Mouse (Mus musculus) heart, embryonic 10.5 days (tissue): ENCODE results near the gene Magi2. TPM values are rescaled to one million over a fixed set of nuclear protein-coding genes. Genes with fewer than 3 reads are reported as not detected.

Experiments
- DNase-seq: peaks from one replicate; pipeline ENCODE4 v3.0.0-alpha.2; 2017; ENCODE audit warnings: low spot score
- H3K27ac ChIP-seq: fragments of 300-500 bp; sonication (generic); 2 replicates; pipeline ENCODE4 v1.5.1; 2016; ENCODE audit warnings: mild to moderate bottlenecking
- H3K27me3 ChIP-seq: fragments of 300-500 bp; sonication (generic); 2 replicates; pipeline ENCODE4 v1.6.1; 2016; ENCODE audit warnings: mild to moderate bottlenecking; ENCODE audit not compliant: poor library complexity, insufficient read depth, severe bottlenecking
- H3K36me3 ChIP-seq: fragments of 300-500 bp; sonication (generic); 2 replicates; pipeline ENCODE4 v1.6.1; 2016; ENCODE audit warnings: mild to moderate bottlenecking, moderate library complexity
- H3K4me1 ChIP-seq: fragments of 300-500 bp; sonication (generic); 2 replicates; pipeline ENCODE4 v1.6.1; 2016; ENCODE audit warnings: mild to moderate bottlenecking
- H3K4me3 ChIP-seq: fragments of 300-500 bp; sonication (generic); 2 replicates; pipeline ENCODE4 v1.5.1; 2016; ENCODE audit warnings: mild to moderate bottlenecking, moderate library complexity
- H3K9me3 ChIP-seq: fragments of 300-500 bp; sonication (generic); 2 replicates; pipeline ENCODE4 v1.6.1; 2016; ENCODE audit warnings: mild to moderate bottlenecking, moderate library complexity
- WGBS: fragments of 180-500 bp; shearing (Covaris S2); methylation state at CpG from one replicate; pipeline ENCODE4 v1.1.7; 2016; 5-methylcytosine and 5-hydroxymethylcytosine counted together
- polyA plus RNA-seq: library from polyadenylated mRNA; unstranded; fragments of >200 nt; fragmentation: Nextera tagmentation; extraction: Ambion mirVana; gene quantifications from 2 replicates; pipeline ENCODE4 v1.2.1, GENCODE M21; 2016

Magi2 gene
- polyA plus RNA-seq, 1 experiment from 2014 or later: 1.8 TPM

DNA sequence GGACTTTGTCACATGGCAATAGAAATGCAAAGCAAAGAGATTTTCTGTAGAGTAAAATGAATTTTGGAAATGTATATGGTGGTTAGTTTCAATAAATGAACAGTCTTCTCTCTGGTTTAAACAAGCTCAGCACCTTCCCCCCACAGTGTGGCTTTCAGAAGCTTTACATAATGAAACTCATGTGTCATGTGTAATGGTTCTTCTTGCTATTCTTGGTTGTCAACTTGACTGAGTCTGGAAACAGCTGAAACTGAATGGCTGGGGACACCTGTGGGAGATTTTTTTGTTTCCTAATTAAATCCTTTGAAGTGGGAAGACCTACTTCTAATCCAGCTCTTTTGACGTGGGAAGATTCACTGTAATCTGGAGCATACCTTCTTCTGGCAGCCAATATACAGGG is 974.5 kb downstream of the Magi2 start:
- no peaks in the 10 kb centered on the region for H3K36me3 ChIP-seq
- no peaks in the 10 kb centered on the region for H3K4me1 ChIP-seq
- 58% methylated on average over 1 of the region's 1 CpGs for WGBS
- no peak for DNase-seq
- no peaks in the 10 kb centered on the region for H3K9me3 ChIP-seq
- no peak overlapping the region for H3K4me3 ChIP-seq
- no peak overlapping the region for H3K27ac ChIP-seq
- no peaks in the 10 kb centered on the region for H3K27me3 ChIP-seq

GRCm38 (mm10) chr5:20208110-20208509 is 981.3 kb downstream of the Magi2 start:
- WGBS: 81% methylated on average over 2 of the region's 2 CpGs
- Histone ChIP-seq H3K36me3 (no peaks in the 10 kb centered on the region), H3K27me3 (no peaks in the 10 kb centered on the region), H3K4me1 (no peaks in the 10 kb centered on the region), H3K27ac (no peak overlapping the region), H3K9me3 (no peaks in the 10 kb centered on the region), H3K4me3 (no peak overlapping the region)
- DNase-seq: no peak

- no peak for DNase-seq
- Histone ChIP-seq H3K4me1 (no peaks in the 10 kb centered on the region), H3K4me3 (no peak overlapping the region), H3K9me3 (no peaks in the 10 kb centered on the region), H3K27me3 (no peaks in the 10 kb centered on the region), H3K36me3 (no peaks in the 10 kb centered on the region), H3K27ac (no peak overlapping the region)
- 31% methylated on average over 2 of the region's 2 CpGs for WGBS
Observed at GRCm38 (mm10) chr5:20213299-20213698, 986.5 kb downstream of the Magi2 start.

DNA sequence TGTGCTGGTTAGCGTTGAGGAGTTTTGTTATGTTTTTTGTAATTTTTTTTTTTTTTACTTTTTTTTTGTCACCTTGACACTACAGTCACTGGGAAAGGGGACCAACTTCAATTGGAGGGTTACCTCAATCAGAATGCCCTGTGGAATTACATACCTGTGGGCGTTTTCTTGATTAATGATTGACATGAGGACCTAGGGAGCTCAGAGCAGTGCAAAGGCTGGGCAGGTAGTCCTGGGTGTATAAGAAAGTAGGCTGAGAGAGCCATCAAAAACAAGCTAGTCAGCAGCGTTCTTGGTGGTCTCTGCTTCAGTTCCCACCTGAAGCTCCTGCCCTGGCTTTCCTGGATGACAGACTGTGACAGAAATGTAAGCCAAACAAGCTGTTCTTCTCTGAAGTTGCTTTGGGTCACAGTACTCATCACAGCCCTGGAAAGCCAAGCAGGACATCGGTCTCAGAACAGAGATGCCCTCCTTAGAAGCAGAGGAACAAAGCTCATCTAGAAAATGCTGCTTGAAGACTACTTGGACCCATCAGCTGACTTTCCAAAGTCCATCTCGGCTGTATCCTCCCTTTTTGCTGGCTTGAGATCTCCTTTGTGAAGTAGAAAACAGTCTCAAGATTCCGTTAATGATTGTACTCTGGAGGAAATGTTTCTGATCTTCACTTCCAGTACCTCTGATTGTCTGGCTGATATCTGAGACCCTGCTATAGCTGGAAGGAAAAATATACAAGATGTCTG is 999.8 kb downstream of the Magi2 start:
- Histone ChIP-seq H3K4me1 (no peaks in the 10 kb centered on the region), H3K27me3 (no peaks in the 10 kb centered on the region), H3K4me3 (no peak overlapping the region), H3K36me3 (no peaks in the 10 kb centered on the region), H3K9me3 (no peaks in the 10 kb centered on the region), H3K27ac (no peak overlapping the region)
- DNase-seq: no peak
- whole genome bisulfite sequencing: 76% methylated on average over 6 of the region's 6 CpGs

- WGBS: 90% methylated on average over 16 of the region's 16 CpGs
- Histone ChIP-seq H3K27me3 (no peaks in the 10 kb centered on the region), H3K9me3 (no peaks in the 10 kb centered on the region), H3K27ac (no peak overlapping the region), H3K4me3 (no peak overlapping the region), H3K4me1 (no peaks in the 10 kb centered on the region), H3K36me3 (no peaks in the 10 kb centered on the region)
- DNase-seq: no peak
Observed at GRCm38 (mm10) chr5:20227912-20228762, 1001.3 kb downstream of the Magi2 start.

- 71% methylated on average over 3 of the region's 3 CpGs for WGBS
- Histone ChIP-seq H3K27me3 (no peaks in the 10 kb centered on the region), H3K36me3 (no peaks in the 10 kb centered on the region), H3K4me3 (no peak overlapping the region), H3K4me1 (no peaks in the 10 kb centered on the region), H3K27ac (no peak overlapping the region), H3K9me3 (no peaks in the 10 kb centered on the region)
- no peak for DNase-seq
Observed at GRCm38 (mm10) chr5:20231908-20232307, 1005.1 kb downstream of the Magi2 start.

DNA sequence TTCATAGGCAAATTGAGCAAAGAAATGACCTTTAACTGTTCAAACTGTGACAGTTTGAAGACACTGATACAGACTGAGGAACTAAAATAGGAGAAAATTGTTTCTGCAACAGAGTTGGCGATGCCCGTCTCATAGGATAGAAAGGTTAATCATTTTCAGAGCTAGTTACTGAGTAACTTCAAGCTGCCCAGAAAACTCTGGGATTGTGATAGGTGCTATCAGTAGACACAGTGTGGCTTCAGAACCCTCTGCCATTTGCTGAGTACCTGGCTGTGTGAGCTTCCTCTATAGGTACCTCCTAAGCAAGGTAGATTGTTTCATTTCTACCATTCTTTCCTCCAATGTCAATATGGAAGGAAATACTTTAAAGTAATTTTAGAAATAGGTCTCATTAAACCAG is 1014.7 kb downstream of the Magi2 start:
- DNase-seq: no peak

GRCm38 (mm10) chr5:20242496-20242895 is 1015.7 kb downstream of the Magi2 start:
- Histone ChIP-seq H3K27me3 (no peaks in the 10 kb centered on the region), H3K27ac (no peak overlapping the region), H3K36me3 (no peaks in the 10 kb centered on the region), H3K4me1 (no peaks in the 10 kb centered on the region), H3K4me3 (no peak overlapping the region), H3K9me3 (no peaks in the 10 kb centered on the region)
- no peak for DNase-seq

More for the DNA sequence above, 1014.7 kb downstream of the Magi2 start:
- Histone ChIP-seq H3K4me1 (no peaks in the 10 kb centered on the region), H3K4me3 (no peak overlapping the region), H3K27me3 (no peaks in the 10 kb centered on the region), H3K27ac (no peak overlapping the region), H3K9me3 (no peaks in the 10 kb centered on the region), H3K36me3 (no peaks in the 10 kb centered on the region)
- WGBS: 89% methylated on average over 2 of the region's 2 CpGs

- H3K27ac ChIP-seq: no peak overlapping the region
- no peak for DNase-seq
- H3K4me3 ChIP-seq: no peak overlapping the region
- no peaks in the 10 kb centered on the region for H3K9me3 ChIP-seq
- no peaks in the 10 kb centered on the region for H3K27me3 ChIP-seq
- no peaks in the 10 kb centered on the region for H3K4me1 ChIP-seq
- H3K36me3 ChIP-seq: no peaks in the 10 kb centered on the region
- WGBS: 87% methylated on average over 6 of the region's 6 CpGs
Observed at GRCm38 (mm10) chr5:20249382-20249781, 1022.5 kb downstream of the Magi2 start.

- H3K4me1 ChIP-seq: no peaks in the 10 kb centered on the region
- WGBS: 78% methylated on average over 6 of the region's 6 CpGs
Observed at GRCm38 (mm10) chr5:20251541-20251940, 1024.7 kb downstream of the Magi2 start.

GRCm38 (mm10) chr5:20256150-20256868 is 1029.5 kb downstream of the Magi2 start:
- H3K4me1 ChIP-seq: no peaks in the 10 kb centered on the region
- no peaks in the 10 kb centered on the region for H3K36me3 ChIP-seq
- H3K4me3 ChIP-seq: no peak overlapping the region
- no peak for DNase-seq
- H3K27me3 ChIP-seq: no peaks in the 10 kb centered on the region
- no peaks in the 10 kb centered on the region for H3K9me3 ChIP-seq
- no peak overlapping the region for H3K27ac ChIP-seq
- WGBS: 83% methylated on average over 3 of the region's 3 CpGs

More at GRCm38 (mm10) chr5:20251541-20251940, 1024.7 kb downstream of the Magi2 start:
- Histone ChIP-seq H3K27ac (no peak overlapping the region), H3K4me3 (no peak overlapping the region), H3K27me3 (no peaks in the 10 kb centered on the region), H3K36me3 (no peaks in the 10 kb centered on the region), H3K9me3 (no peaks in the 10 kb centered on the region)
- DNase-seq: no peak

DNA sequence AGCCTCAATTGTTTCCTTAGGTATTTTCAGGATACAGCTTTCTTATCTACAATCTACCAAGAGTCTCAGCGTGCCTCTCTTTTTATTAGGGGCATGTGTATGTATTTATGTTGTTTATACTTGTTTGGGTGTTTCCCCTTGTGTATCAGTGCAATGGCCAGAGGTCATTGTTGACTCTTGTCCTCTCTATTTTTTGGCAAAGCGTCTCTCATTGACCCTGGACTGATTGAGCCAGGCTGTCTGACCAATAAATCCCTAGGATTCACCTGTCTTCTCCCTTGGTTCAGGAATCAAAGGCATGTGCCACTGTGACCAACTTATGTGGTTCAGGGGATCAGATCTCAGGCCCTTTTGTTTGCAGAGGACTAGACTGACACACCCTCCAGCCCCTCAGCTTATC is 1030.1 kb downstream of the Magi2 start:
- no peak overlapping the region for H3K4me3 ChIP-seq
- no peaks in the 10 kb centered on the region for H3K36me3 ChIP-seq
- DNase-seq: no peak
- no peak overlapping the region for H3K27ac ChIP-seq
- 55% methylated on average over 2 of the region's 2 CpGs for WGBS
- H3K27me3 ChIP-seq: no peaks in the 10 kb centered on the region
- H3K4me1 ChIP-seq: no peaks in the 10 kb centered on the region
- no peaks in the 10 kb centered on the region for H3K9me3 ChIP-seq

DNA sequence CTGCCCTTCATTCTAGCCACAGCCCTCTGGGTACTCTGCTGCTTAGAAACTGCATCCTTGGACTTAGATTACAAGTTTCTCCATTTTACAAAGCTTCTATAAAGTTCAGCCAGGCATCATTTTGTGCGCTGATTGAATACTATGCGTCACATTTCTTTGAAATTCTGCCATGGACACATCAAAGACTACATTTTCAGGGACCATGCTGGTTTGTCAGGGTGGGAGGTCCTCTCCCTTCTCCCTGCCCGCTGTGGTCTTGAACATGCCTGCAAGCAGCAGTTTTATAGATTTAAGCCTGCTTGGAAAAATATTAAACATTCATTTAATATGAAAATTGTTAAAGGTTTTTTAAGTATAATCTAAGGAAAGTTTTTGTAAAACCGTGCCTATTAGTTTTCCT is 1030.6 kb downstream of the Magi2 start:
- Histone ChIP-seq H3K27me3 (no peaks in the 10 kb centered on the region), H3K9me3 (no peaks in the 10 kb centered on the region), H3K4me3 (no peak overlapping the region), H3K27ac (no peak overlapping the region), H3K36me3 (no peaks in the 10 kb centered on the region), H3K4me1 (no peaks in the 10 kb centered on the region)
- 83% methylated on average over 4 of the region's 4 CpGs for WGBS
- DNase-seq: no peak
